Mouse (Mus musculus) neural tube, embryonic 15.5 days (tissue): ENCODE results near the gene Zcwpw1. TPM values are rescaled to one million over a fixed set of nuclear protein-coding genes. Genes with fewer than 3 reads are reported as not detected.
"Not testable (repeated sequence)": the region's sequence is repeated elsewhere in the genome, so short reads cannot be mapped to it uniquely, and the experiment has no call there.

Experiments
- ATAC-seq: fragments of 200-750 bp; cut with Nextera tagmentation; 2 replicates; pipeline ENCODE4 v1.8.0; 2017; ENCODE audit warnings: mild to moderate bottlenecking, moderate TSS enrichment, moderate library complexity; ENCODE audit not compliant: low FRiP score
- H3K27ac ChIP-seq: fragments of 300-500 bp; sonication (generic); replicated peaks from 2 replicates; pipeline ENCODE4 v1.5.1; 2015; ENCODE audit warnings: mild to moderate bottlenecking, inconsistent platforms
- H3K27me3 ChIP-seq: fragments of 300-500 bp; sonication (generic); replicated peaks from 2 replicates; pipeline ENCODE4 v1.6.1; 2015; ENCODE audit warnings: inconsistent platforms
- H3K36me3 ChIP-seq: fragments of 300-500 bp; sonication (generic); 2 replicates; pipeline ENCODE4 v1.6.1; 2015; ENCODE audit warnings: inconsistent platforms
- H3K4me1 ChIP-seq: fragments of 300-500 bp; sonication (generic); 2 replicates; pipeline ENCODE4 v1.6.1; 2015; ENCODE audit warnings: inconsistent platforms
- H3K4me2 ChIP-seq: fragments of 300-500 bp; sonication (generic); 2 replicates; pipeline ENCODE4 v1.6.1; 2015; ENCODE audit warnings: inconsistent platforms, mild to moderate bottlenecking, moderate library complexity
- H3K4me3 ChIP-seq: fragments of 300-500 bp; sonication (generic); replicated peaks from 2 replicates; pipeline ENCODE4 v1.5.1; 2015; ENCODE audit warnings: mild to moderate bottlenecking, inconsistent platforms
- H3K9ac ChIP-seq: fragments of 300-500 bp; sonication (generic); replicated peaks from 2 replicates; pipeline ENCODE4 v1.6.1; 2015; ENCODE audit warnings: mild to moderate bottlenecking, inconsistent platforms
- H3K9me3 ChIP-seq: fragments of 300-500 bp; sonication (generic); replicated peaks from 2 replicates; pipeline ENCODE4 v1.6.1; 2016; ENCODE audit warnings: inconsistent platforms
- WGBS: fragments of 180-500 bp; shearing (Covaris S2); methylation state at CpG from one replicate; pipeline ENCODE4 v1.1.7; 2015; ENCODE audit warnings: mixed read lengths; 5-methylcytosine and 5-hydroxymethylcytosine counted together
- polyA plus RNA-seq: library from polyadenylated mRNA; unstranded; fragments of >200 nt; fragmentation: Nextera tagmentation; extraction: Ambion mirVana; gene quantifications from 2 replicates; pipeline ENCODE4 v1.2.1, GENCODE M21; 2015

The Zcwpw1 gene
- polyA plus RNA-seq, 1 experiment from 2014 or later = 14.9 TPM

- not testable (repeated sequence) for H3K4me1 ChIP-seq, H3K36me3 ChIP-seq, H3K4me3 ChIP-seq, H3K27ac ChIP-seq, H3K9ac ChIP-seq, H3K4me2 ChIP-seq, H3K27me3 ChIP-seq, H3K9me3 ChIP-seq, ATAC-seq
- WGBS = 83% methylated on average over 2 of the region's 2 CpGs
Observed at GRCm38 (mm10) chr5:137857960-137858710, 70.5 kb downstream of the Zcwpw1 start, which contains the start of gene Pilrb1. Gene Pilrb1, minus strand, starts transcription at chr5:137858106.

GRCm38 (mm10) chr5:137864008-137864407 is 76.4 kb downstream of the Zcwpw1 start:
- H3K9ac ChIP-seq, H3K4me1 ChIP-seq, H3K4me3 ChIP-seq, H3K27ac ChIP-seq, H3K9me3 ChIP-seq, H3K27me3 ChIP-seq, ATAC-seq, H3K4me2 ChIP-seq, H3K36me3 ChIP-seq: not testable (repeated sequence)
- WGBS = 88% methylated on average over 1 of the region's 1 CpGs

- H3K9ac ChIP-seq, H3K27ac ChIP-seq, ATAC-seq, H3K4me3 ChIP-seq, H3K9me3 ChIP-seq, H3K27me3 ChIP-seq, H3K4me1 ChIP-seq, H3K36me3 ChIP-seq, H3K4me2 ChIP-seq: not testable (repeated sequence)
- 78% methylated on average over 2 of the region's 2 CpGs for WGBS
Observed at GRCm38 (mm10) chr5:137868600-137868999, 81.0 kb downstream of the Zcwpw1 start.

GRCm38 (mm10) chr5:137871644-137872380 is 84.2 kb downstream of the Zcwpw1 start, which contains the start of gene Pilrb2:
Gene Pilrb2, minus strand, starts transcription at chr5:137871815.
- not testable (repeated sequence) for H3K36me3 ChIP-seq, H3K27ac ChIP-seq, ATAC-seq, H3K27me3 ChIP-seq, H3K4me1 ChIP-seq, H3K4me2 ChIP-seq, H3K9ac ChIP-seq, H3K4me3 ChIP-seq, H3K9me3 ChIP-seq
- 73% methylated on average over 3 of the region's 3 CpGs for WGBS

Other genes starting within 250 kb of the Zcwpw1 start
- gene Actl6b, start 234.3 kb upstream of the Zcwpw1 start, polyA plus RNA-seq = 203 and 258 TPM in 2 replicates
- gene Tfr2, start 218.0 kb upstream of the Zcwpw1 start, polyA plus RNA-seq = 4.2 and 5.3 TPM in 2 replicates
- gene Mospd3, start 186.7 kb upstream of the Zcwpw1 start, polyA plus RNA-seq = 64.6 and 66.9 TPM in 2 replicates
- 48.4 and 54.1 TPM in 2 replicates for gene Pcolce, start 174.0 kb upstream of the Zcwpw1 start, polyA plus RNA-seq
- 0.09 and 0.17 TPM in 2 replicates for gene Fbxo24, start 158.8 kb upstream of the Zcwpw1 start, polyA plus RNA-seq
- gene Lrch4, start 158.7 kb upstream of the Zcwpw1 start, polyA plus RNA-seq = 16.0 and 27.4 TPM in 2 replicates
- 7.9 and 9.0 TPM in 2 replicates for gene Gm20605, start 158.6 kb upstream of the Zcwpw1 start, polyA plus RNA-seq
- 5.4 TPM in 2 replicates for gene Sap25, start 146.5 kb upstream of the Zcwpw1 start, polyA plus RNA-seq
- gene Irs3, start 142.1 kb upstream of the Zcwpw1 start, polyA plus RNA-seq = 0.12 and 0.37 TPM in 2 replicates
- gene Agfg2, start 103.1 kb upstream of the Zcwpw1 start, polyA plus RNA-seq = 20.5 and 21.6 TPM in 2 replicates
- 32.7 and 41.3 TPM in 2 replicates for gene Nyap1, start 46.2 kb upstream of the Zcwpw1 start, polyA plus RNA-seq
- 110 and 134 TPM in 2 replicates for gene Tsc22d4, start 42.1 kb upstream of the Zcwpw1 start, polyA plus RNA-seq
- 38.2 and 42.3 TPM in 2 replicates for gene Ppp1r35, start 8.9 kb upstream of the Zcwpw1 start, polyA plus RNA-seq
- 10.0 and 12.7 TPM in 2 replicates for gene Mepce, start 143 bp upstream of the Zcwpw1 start, polyA plus RNA-seq
- gene Pilra, start 48.5 kb downstream of the Zcwpw1 start, polyA plus RNA-seq = 0.31 and 0.65 TPM in 2 replicates
- gene Pilrb1, start 70.3 kb downstream of the Zcwpw1 start, polyA plus RNA-seq = 0.41 TPM in 1 of 2 replicates, not detected in the other
- not detected in 2 replicates for gene Pilrb2, start 84.0 kb downstream of the Zcwpw1 start, polyA plus RNA-seq
- 1.7 TPM in 1 of 2 replicates, not detected in the other for gene Cyp3a13, start 133.8 kb downstream of the Zcwpw1 start, polyA plus RNA-seq
- 1.6 and 1.7 TPM in 2 replicates for gene Gjc3, start 175.3 kb downstream of the Zcwpw1 start, polyA plus RNA-seq
- not detected in 2 replicates for gene Azgp1, start 193.7 kb downstream of the Zcwpw1 start, polyA plus RNA-seq
- not detected in 2 replicates for gene Smok3a, start 233.5 kb downstream of the Zcwpw1 start, polyA plus RNA-seq
- gene Smok3b, start 233.6 kb downstream of the Zcwpw1 start, polyA plus RNA-seq = not detected in 2 replicates